Mouse (Mus musculus): ENCODE data around the gene Gys2. TPM values are rescaled to one million over a fixed set of nuclear protein-coding genes. Genes with fewer than 3 reads are reported as not detected.

Gene Gys2
- polyA plus RNA-seq, 1 experiment from 2014 or later: 0.08 TPM

Other genes with a start within 250 kb of the Gys2 start
- 0.31 TPM in 1 of 2 replicates, not detected in the other for gene Iapp, start 174.7 kb downstream of the Gys2 start, polyA plus RNA-seq (2015; fragmentation: Nextera tagmentation; extraction: Ambion mirVana)
- gene Slco1a5, start 150.1 kb downstream of the Gys2 start, polyA plus RNA-seq (2015; fragmentation: Nextera tagmentation; extraction: Ambion mirVana): 0.41 and 0.57 TPM in 2 replicates
- 18.3 and 20.1 TPM in 2 replicates for gene Pyroxd1, start 127.5 kb downstream of the Gys2 start, polyA plus RNA-seq (2015; fragmentation: Nextera tagmentation; extraction: Ambion mirVana)
- gene Recql, start 86.0 kb downstream of the Gys2 start, polyA plus RNA-seq (2015; fragmentation: Nextera tagmentation; extraction: Ambion mirVana): 19.5 and 23.1 TPM in 2 replicates
- 68.6 and 75.9 TPM in 2 replicates for gene Golt1b, start 85.9 kb downstream of the Gys2 start, polyA plus RNA-seq (2015; fragmentation: Nextera tagmentation; extraction: Ambion mirVana)
- gene Spx, start 59.7 kb downstream of the Gys2 start, polyA plus RNA-seq (2015; fragmentation: Nextera tagmentation; extraction: Ambion mirVana): 2.4 and 4.9 TPM in 2 replicates
- 534 and 590 TPM in 2 replicates for gene Ldhb, start 34.8 kb upstream of the Gys2 start, polyA plus RNA-seq (2015; fragmentation: Nextera tagmentation; extraction: Ambion mirVana)
- 14.8 and 15.3 TPM in 2 replicates for gene Kcnj8, start 98.5 kb upstream of the Gys2 start, polyA plus RNA-seq (2015; fragmentation: Nextera tagmentation; extraction: Ambion mirVana)
- gene Abcc9, start 229.2 kb upstream of the Gys2 start, polyA plus RNA-seq (2015; fragmentation: Nextera tagmentation; extraction: Ambion mirVana): 2.8 and 4.3 TPM in 2 replicates

Measured in hindbrain, embryonic 16.5 days (tissue).